Mouse (Mus musculus): ENCODE data around the gene Smpx. TPM values are rescaled to one million over a fixed set of nuclear protein-coding genes. Genes with fewer than 3 reads are reported as not detected.

Smpx gene
- polyA plus RNA-seq, 1 experiment from 2014 or later: 3.7 TPM

GRCm38 (mm10) chrX:157719907-157720306 lies 21.2 kb downstream of the Smpx start:
- Histone ChIP-seq H3K27me3 (replicated peaks; ENCODE audit: control insufficient read depth, insufficient read depth, low read length) (no peaks in the 10 kb centered on the region), H3K9ac (ENCODE audit: low read depth, low read length) (no peak overlapping the region), H3K4me2 (no peak overlapping the region), H3K36me3 (ENCODE audit: control insufficient read depth, insufficient read depth, low read length) (no peaks in the 10 kb centered on the region), H3K27ac (ENCODE audit: low read depth, low read length) (no peak overlapping the region), H3K9me3 (ENCODE audit: control insufficient read depth, low read length) (no peaks in the 10 kb centered on the region), H3K4me1 (replicated peaks; ENCODE audit: control insufficient read depth, insufficient read depth, low read length) (no peaks in the 10 kb centered on the region), H3K4me3 (ENCODE audit: low read depth, low read length) (no peak overlapping the region)
- 53% methylated on average over 3 of the region's 3 CpGs for WGBS
- DNase-seq (ENCODE audit: low spot score) (no peak), ATAC-seq (replicated peaks; ENCODE audit: low FRiP score) (no peak)

GRCm38 (mm10) chrX:157730622-157731341 lies 32.1 kb downstream of the Smpx start:
- ATAC-seq (replicated peaks; ENCODE audit: low FRiP score) (no peak), DNase-seq (ENCODE audit: low spot score) (no peak)
- H3K9me3 ChIP-seq (ENCODE audit: control insufficient read depth, low read length): no peaks in the 10 kb centered on the region
- no peaks in the 10 kb centered on the region; the same call in 1 of the 2 replicates for H3K27me3 ChIP-seq (replicated peaks; ENCODE audit: control insufficient read depth, insufficient read depth, low read length)
- H3K4me2 ChIP-seq: no peak overlapping the region
- no peak overlapping the region for H3K4me3 ChIP-seq (ENCODE audit: low read depth, low read length)
- 43% methylated on average over 7 of the region's 7 CpGs for WGBS
- no peak overlapping the region for H3K9ac ChIP-seq (ENCODE audit: low read depth, low read length)
- no peaks in the 10 kb centered on the region for H3K4me1 ChIP-seq (replicated peaks; ENCODE audit: control insufficient read depth, insufficient read depth, low read length)
- H3K27ac ChIP-seq (ENCODE audit: low read depth, low read length): no peak overlapping the region
- no peaks in the 10 kb centered on the region for H3K36me3 ChIP-seq (ENCODE audit: control insufficient read depth, insufficient read depth, low read length)

- Histone ChIP-seq H3K4me1 (replicated peaks; ENCODE audit: control insufficient read depth, insufficient read depth, low read length) (no peaks in the 10 kb centered on the region), H3K4me2 (peak overlapping the region; percentile 17; the same call in 1 of the 2 replicates), H3K4me3 (ENCODE audit: low read depth, low read length) (no peak overlapping the region), H3K9me3 (ENCODE audit: control insufficient read depth, low read length) (no peaks in the 10 kb centered on the region), H3K9ac (ENCODE audit: low read depth, low read length) (no peak overlapping the region), H3K27ac (ENCODE audit: low read depth, low read length) (no peak overlapping the region), H3K36me3 (ENCODE audit: control insufficient read depth, insufficient read depth, low read length) (no peaks in the 10 kb centered on the region), H3K27me3 (replicated peaks; ENCODE audit: control insufficient read depth, insufficient read depth, low read length) (no peaks in the 10 kb centered on the region; the same call in 1 of the 2 replicates)
- ATAC-seq (replicated peaks; ENCODE audit: low FRiP score) (peak; percentile 61), DNase-seq (ENCODE audit: low spot score) (peak; percentile 33)
- 38% methylated on average over 9 of the region's 9 CpGs for WGBS
Observed at GRCm38 (mm10) chrX:157731658-157732314, 33.1 kb downstream of the Smpx start.

GRCm38 (mm10) chrX:157732346-157732745 lies 33.6 kb downstream of the Smpx start:
- Histone ChIP-seq H3K4me3 (ENCODE audit: low read depth, low read length) (no peak overlapping the region), H3K4me2 (peak overlapping the region; percentile 17)
- ATAC-seq (replicated peaks; ENCODE audit: low FRiP score): no peak

GRCm38 (mm10) chrX:157733836-157734235 lies 35.1 kb downstream of the Smpx start:
- no peak for DNase-seq (ENCODE audit: low spot score)
- H3K36me3 ChIP-seq (ENCODE audit: control insufficient read depth, insufficient read depth, low read length): no peaks in the 10 kb centered on the region
- WGBS: 50% methylated on average over 2 of the region's 2 CpGs

More at GRCm38 (mm10) chrX:157732346-157732745, 33.6 kb downstream of the Smpx start:
- Histone ChIP-seq H3K27me3 (replicated peaks; ENCODE audit: control insufficient read depth, insufficient read depth, low read length) (no peaks in the 10 kb centered on the region; the same call in 1 of the 2 replicates), H3K36me3 (ENCODE audit: control insufficient read depth, insufficient read depth, low read length) (no peaks in the 10 kb centered on the region), H3K27ac (ENCODE audit: low read depth, low read length) (no peak overlapping the region), H3K4me1 (replicated peaks; ENCODE audit: control insufficient read depth, insufficient read depth, low read length) (no peaks in the 10 kb centered on the region), H3K9ac (ENCODE audit: low read depth, low read length) (no peak overlapping the region), H3K9me3 (ENCODE audit: control insufficient read depth, low read length) (no peaks in the 10 kb centered on the region)
- no peak for DNase-seq (ENCODE audit: low spot score)
- 40% methylated on average over 3 of the region's 3 CpGs for WGBS

GRCm38 (mm10) chrX:157734341-157734740 lies 35.6 kb downstream of the Smpx start:
- Histone ChIP-seq H3K27ac (ENCODE audit: low read depth, low read length) (no peak overlapping the region), H3K27me3 (replicated peaks; ENCODE audit: control insufficient read depth, insufficient read depth, low read length) (no peaks in the 10 kb centered on the region; the same call in 1 of the 2 replicates), H3K9ac (ENCODE audit: low read depth, low read length) (no peak overlapping the region), H3K4me2 (no peak overlapping the region), H3K9me3 (ENCODE audit: control insufficient read depth, low read length) (no peaks in the 10 kb centered on the region), H3K4me3 (ENCODE audit: low read depth, low read length) (no peak overlapping the region), H3K4me1 (replicated peaks; ENCODE audit: control insufficient read depth, insufficient read depth, low read length) (no peaks in the 10 kb centered on the region), H3K36me3 (ENCODE audit: control insufficient read depth, insufficient read depth, low read length) (no peaks in the 10 kb centered on the region)
- ATAC-seq (replicated peaks; ENCODE audit: low FRiP score): no peak
- no peak for DNase-seq (ENCODE audit: low spot score)
- WGBS: 78% methylated on average over 1 of the region's 1 CpGs

More at GRCm38 (mm10) chrX:157733836-157734235, 35.1 kb downstream of the Smpx start:
- Histone ChIP-seq H3K4me1 (replicated peaks; ENCODE audit: control insufficient read depth, insufficient read depth, low read length) (no peaks in the 10 kb centered on the region), H3K27ac (ENCODE audit: low read depth, low read length) (no peak overlapping the region), H3K4me3 (ENCODE audit: low read depth, low read length) (no peak overlapping the region), H3K4me2 (no peak overlapping the region), H3K9me3 (ENCODE audit: control insufficient read depth, low read length) (no peaks in the 10 kb centered on the region), H3K9ac (ENCODE audit: low read depth, low read length) (no peak overlapping the region), H3K27me3 (replicated peaks; ENCODE audit: control insufficient read depth, insufficient read depth, low read length) (no peaks in the 10 kb centered on the region; the same call in 1 of the 2 replicates)
- no peak for ATAC-seq (replicated peaks; ENCODE audit: low FRiP score)

GRCm38 (mm10) chrX:157747815-157748544 lies 49.3 kb downstream of the Smpx start:
- Histone ChIP-seq H3K9ac (ENCODE audit: low read depth, low read length) (no peak overlapping the region), H3K4me1 (replicated peaks; ENCODE audit: control insufficient read depth, insufficient read depth, low read length) (no peaks in the 10 kb centered on the region), H3K9me3 (ENCODE audit: control insufficient read depth, low read length) (no peaks in the 10 kb centered on the region), H3K27me3 (replicated peaks; ENCODE audit: control insufficient read depth, insufficient read depth, low read length) (no peaks in the 10 kb centered on the region), H3K36me3 (ENCODE audit: control insufficient read depth, insufficient read depth, low read length) (no peaks in the 10 kb centered on the region), H3K4me3 (ENCODE audit: low read depth, low read length) (no peak overlapping the region), H3K4me2 (no peak overlapping the region), H3K27ac (ENCODE audit: low read depth, low read length) (no peak overlapping the region)
- ATAC-seq (replicated peaks; ENCODE audit: low FRiP score): no peak
- 86% methylated on average over 10 of the region's 10 CpGs for WGBS
- DNase-seq (ENCODE audit: low spot score): no peak

- WGBS: 70% methylated on average over 4 of the region's 4 CpGs
- H3K9ac ChIP-seq (ENCODE audit: low read depth, low read length): no peak overlapping the region
Observed at GRCm38 (mm10) chrX:157754559-157754958, 55.8 kb downstream of the Smpx start.

More at GRCm38 (mm10) chrX:157754559-157754958, 55.8 kb downstream of the Smpx start:
- Histone ChIP-seq H3K36me3 (ENCODE audit: control insufficient read depth, insufficient read depth, low read length) (no peaks in the 10 kb centered on the region), H3K4me2 (no peak overlapping the region), H3K9me3 (ENCODE audit: control insufficient read depth, low read length) (no peaks in the 10 kb centered on the region), H3K4me1 (replicated peaks; ENCODE audit: control insufficient read depth, insufficient read depth, low read length) (no peaks in the 10 kb centered on the region), H3K27me3 (replicated peaks; ENCODE audit: control insufficient read depth, insufficient read depth, low read length) (no peaks in the 10 kb centered on the region), H3K27ac (ENCODE audit: low read depth, low read length) (no peak overlapping the region), H3K4me3 (ENCODE audit: low read depth, low read length) (no peak overlapping the region)
- ATAC-seq (replicated peaks; ENCODE audit: low FRiP score) (no peak), DNase-seq (ENCODE audit: low spot score) (no peak)

Measured in liver, embryonic 11.5 days (tissue).